Mouse (Mus musculus) heart, adult 2 months (tissue): ENCODE measurements around the gene 1700013G24Rik. TPM values are rescaled to one million over a fixed set of nuclear protein-coding genes. Genes with fewer than 3 reads are reported as not detected.

Experiments
- DNase-seq, 2 experiments: peaks; one replicate each; pipeline ENCODE4 v3.0.0; 2021
- H3K27ac ChIP-seq: fragments of 200-600 bp; 2 replicates; pipeline ENCODE4 v1.8.1; 2022
- H3K27me3 ChIP-seq: fragments of 200-500 bp; 2 replicates; pipeline ENCODE4 v1.6.1; 2012; ENCODE audit warnings: mild to moderate bottlenecking, low read length, inconsistent platforms, mixed read lengths; ENCODE audit not compliant: control insufficient read depth, insufficient read depth
- H3K36me3 ChIP-seq: fragments of 200-500 bp; 2 replicates; pipeline ENCODE4 v1.6.1; 2012; ENCODE audit warnings: low read length, inconsistent platforms; ENCODE audit not compliant: control insufficient read depth, insufficient read depth
- H3K4me1 ChIP-seq: fragments of 200-500 bp; 2 replicates; pipeline ENCODE4 v1.6.1; 2011; ENCODE audit warnings: low read length; ENCODE audit not compliant: control insufficient read depth, insufficient read depth
- H3K4me3 ChIP-seq: fragments of 200-600 bp; 2 replicates; pipeline ENCODE4 v1.8.1; 2022
- H3K79me2 ChIP-seq: fragments of 200-500 bp; replicated peaks from 2 replicates; pipeline ENCODE4 v1.6.1; 2012; ENCODE audit warnings: mild to moderate bottlenecking, inconsistent platforms, low read length, moderate library complexity, mixed read lengths; ENCODE audit not compliant: control insufficient read depth, insufficient read depth
- H3K9ac ChIP-seq: fragments of 200-500 bp; 2 replicates; pipeline ENCODE4 v1.6.1; 2012; ENCODE audit warnings: low read depth, mild to moderate bottlenecking, control low read depth, inconsistent platforms, low read length, mixed read lengths
- CTCF ChIP-seq: fragments of 200-600 bp; IDR thresholded peaks from 2 replicates; pipeline ENCODE4 v1.8.1; 2022; ENCODE audit warnings: antibody characterized with exemption, mild to moderate bottlenecking, moderate library complexity
- EP300 ChIP-seq: fragments of 200-500 bp; IDR thresholded peaks from 2 replicates; pipeline ENCODE4 v1.6.1; 2011; ENCODE audit warnings: low read depth, low read length, control low read depth; ENCODE audit not compliant: insufficient read depth
- POLR2A ChIP-seq: fragments of 200-500 bp; IDR thresholded peaks from 2 replicates; pipeline ENCODE4 v1.6.1; 2011; ENCODE audit warnings: mild to moderate bottlenecking, low read depth, low read length, control low read depth; ENCODE audit not compliant: insufficient read depth
- WGBS: fragments of 180-500 bp; shearing (Covaris S2); methylation state at CpG from one replicate; pipeline ENCODE4 v1.1.7; 2018; 5-methylcytosine and 5-hydroxymethylcytosine counted together
- intact Hi-C: fragments of 180-260 bp; cut with DNase I; formaldehyde crosslinking; loops from one replicate; pipeline ENCODE4 v1.15.1; 2025
- polyA plus RNA-seq: library from polyadenylated mRNA; depleted of rRNA; stranded (reverse); fragments of >200 nt; gene quantifications from 2 replicates; pipeline ENCODE4 v1.2.3, GENCODE M21; 2012
- total RNA-seq, 2 experiments: library from RNA; stranded (reverse); gene quantifications; 2 replicates each; pipeline ENCODE4 v1.2.3; 2021

1700013G24Rik gene
- total and polyA plus RNA-seq, 3 experiments, result 0.57 TPM; not detected in 2

DNA sequence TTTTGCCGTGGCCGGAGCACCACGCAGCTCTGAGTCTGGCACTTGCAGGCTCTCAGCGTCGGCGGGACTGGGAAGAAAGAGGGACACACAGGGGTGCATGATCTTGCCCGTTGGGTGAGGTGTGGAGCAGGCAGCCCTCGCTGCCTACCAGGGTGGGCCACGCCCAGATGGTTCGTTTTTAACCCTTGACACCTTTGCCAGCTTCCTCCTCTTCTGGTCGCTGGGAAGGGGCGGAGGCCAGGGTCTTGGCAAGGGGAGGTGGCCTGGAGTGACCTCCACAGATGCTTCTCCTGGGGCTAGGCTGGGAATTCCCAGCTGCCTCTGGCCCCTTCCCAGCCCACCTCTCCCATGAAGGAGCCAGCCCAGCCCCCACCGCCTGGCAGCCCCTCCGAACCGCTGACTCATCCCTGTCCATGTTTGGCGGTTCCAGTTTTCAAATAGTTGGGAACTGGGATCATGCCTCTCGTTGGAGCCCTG lies 23.7 kb downstream of the 1700013G24Rik start:
- H3K36me3 ChIP-seq, result peaks cover 18% of the 10 kb centered on the region
- H3K4me1 ChIP-seq, result peaks cover 67% of the 10 kb centered on the region
- 3% methylated on average over 17 of the region's 17 CpGs for WGBS
- H3K79me2 ChIP-seq, result peaks cover 12% of the 10 kb centered on the region
- intact Hi-C loops, result no loop called here
- peak overlapping the region; percentile 36 for H3K4me3 ChIP-seq
- no peak for TF ChIP-seq CTCF
- 0 out of 2 replicates have a peak, but pooled peaks have one; percentile 12 for TF ChIP-seq EP300
- DNase-seq, result peak; percentile 85 to 86
- no peaks in the 10 kb centered on the region for H3K27me3 ChIP-seq
- H3K9ac ChIP-seq, result peak overlapping the region; percentile 39
- peak overlapping the region; percentile 89 for H3K27ac ChIP-seq

DNA sequence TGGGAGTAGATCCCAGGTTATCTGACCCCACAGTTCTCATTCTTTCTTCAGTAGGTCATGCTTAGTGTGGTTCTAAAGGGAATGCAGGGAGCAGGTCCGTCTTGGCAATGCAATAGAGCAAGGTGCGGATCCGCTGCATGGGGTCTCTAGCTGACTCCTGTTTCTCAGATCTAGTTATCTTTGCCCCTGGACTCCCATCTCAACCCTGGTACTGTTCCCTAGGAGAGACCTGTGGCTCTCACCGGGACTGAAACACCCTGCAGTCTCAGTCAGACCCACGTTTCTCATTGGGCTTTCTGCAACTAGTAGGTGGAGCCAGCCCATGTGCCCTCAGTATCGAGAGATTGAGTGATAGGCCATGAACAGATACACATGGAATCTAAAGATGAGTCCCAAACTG lies 24.5 kb downstream of the 1700013G24Rik start:
- no peak for TF ChIP-seq EP300
- TF ChIP-seq POLR2A, result no peak
- TF ChIP-seq CTCF, result no peak
- Histone ChIP-seq H3K4me3 (peak overlapping the region; percentile 36), H3K4me1 (peaks cover 74% of the 10 kb centered on the region), H3K27ac (peak overlapping the region; percentile 89), H3K27me3 (no peaks in the 10 kb centered on the region), H3K79me2 (peaks cover 12% of the 10 kb centered on the region), H3K36me3 (peaks cover 18% of the 10 kb centered on the region), H3K9ac (peak overlapping the region; percentile 39)
- WGBS, result 40% methylated on average over 6 of the region's 6 CpGs
- intact Hi-C loops, result loop anchor here (1.0 kb wide), 2 partner anchors 11 to 21 kb away; no protein-coding TSS in a partner anchor
- DNase-seq, result no peak

DNA sequence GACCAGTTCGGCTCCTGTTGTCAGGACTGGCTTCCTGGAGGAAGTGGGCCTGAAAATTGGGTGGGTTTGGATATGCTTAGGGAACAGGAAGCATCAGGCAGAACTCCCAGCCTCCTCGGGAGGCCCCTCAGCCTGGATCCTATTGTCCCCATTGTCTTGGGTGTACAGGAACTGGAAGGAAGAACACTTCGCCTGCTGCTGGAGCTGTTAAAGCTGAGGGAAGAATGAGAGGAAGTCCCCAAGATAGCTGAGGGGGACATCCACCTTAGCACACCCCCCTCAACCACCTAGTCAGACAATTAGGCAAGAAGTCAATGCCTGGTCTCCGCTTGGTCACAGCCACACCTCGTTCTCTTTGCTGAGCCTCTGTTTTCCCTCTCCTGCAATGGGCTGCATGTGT lies 25.2 kb downstream of the 1700013G24Rik start:
- Histone ChIP-seq H3K4me3 (peak overlapping the region; percentile 36), H3K27ac (peak overlapping the region; percentile 95), H3K27me3 (no peaks in the 10 kb centered on the region), H3K4me1 (peaks cover 68% of the 10 kb centered on the region), H3K79me2 (peaks cover 9% of the 10 kb centered on the region), H3K9ac (peak overlapping the region; percentile 47; the same call in 1 of the 2 replicates), H3K36me3 (peaks cover 18% of the 10 kb centered on the region)
- TF ChIP-seq POLR2A (peak; percentile 65; the same call in 1 of the 2 replicates), CTCF (no peak), EP300 (peak; percentile 97)
- intact Hi-C loops, result loop anchor here (1.0 kb wide), 2 partner anchors 10 to 20 kb away; no protein-coding TSS in a partner anchor
- WGBS, result 39% methylated on average over 5 of the region's 5 CpGs
- peak; percentile 56 to 76 for DNase-seq

DNA sequence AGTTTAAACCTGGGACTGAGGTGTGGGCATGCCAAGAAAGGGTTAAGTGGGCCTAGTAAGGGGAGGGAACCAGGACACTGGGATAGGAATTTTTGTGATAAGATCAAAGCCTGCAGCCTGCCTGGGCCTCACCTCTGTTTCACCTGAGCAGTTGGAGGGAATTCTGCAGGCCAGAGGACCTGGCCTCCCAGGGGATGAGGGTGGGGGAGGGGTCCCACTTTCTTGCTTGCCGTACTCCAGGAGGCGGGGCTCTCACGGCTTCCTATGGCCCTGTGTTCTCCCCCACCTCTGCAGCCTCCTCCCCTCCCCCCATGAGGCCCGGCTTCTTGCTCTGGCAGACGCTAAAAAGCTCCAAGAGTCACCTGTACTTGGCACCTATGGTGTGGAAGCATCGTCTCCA lies 26.7 kb downstream of the 1700013G24Rik start:
- intact Hi-C loops, result no loop called here

DNA sequence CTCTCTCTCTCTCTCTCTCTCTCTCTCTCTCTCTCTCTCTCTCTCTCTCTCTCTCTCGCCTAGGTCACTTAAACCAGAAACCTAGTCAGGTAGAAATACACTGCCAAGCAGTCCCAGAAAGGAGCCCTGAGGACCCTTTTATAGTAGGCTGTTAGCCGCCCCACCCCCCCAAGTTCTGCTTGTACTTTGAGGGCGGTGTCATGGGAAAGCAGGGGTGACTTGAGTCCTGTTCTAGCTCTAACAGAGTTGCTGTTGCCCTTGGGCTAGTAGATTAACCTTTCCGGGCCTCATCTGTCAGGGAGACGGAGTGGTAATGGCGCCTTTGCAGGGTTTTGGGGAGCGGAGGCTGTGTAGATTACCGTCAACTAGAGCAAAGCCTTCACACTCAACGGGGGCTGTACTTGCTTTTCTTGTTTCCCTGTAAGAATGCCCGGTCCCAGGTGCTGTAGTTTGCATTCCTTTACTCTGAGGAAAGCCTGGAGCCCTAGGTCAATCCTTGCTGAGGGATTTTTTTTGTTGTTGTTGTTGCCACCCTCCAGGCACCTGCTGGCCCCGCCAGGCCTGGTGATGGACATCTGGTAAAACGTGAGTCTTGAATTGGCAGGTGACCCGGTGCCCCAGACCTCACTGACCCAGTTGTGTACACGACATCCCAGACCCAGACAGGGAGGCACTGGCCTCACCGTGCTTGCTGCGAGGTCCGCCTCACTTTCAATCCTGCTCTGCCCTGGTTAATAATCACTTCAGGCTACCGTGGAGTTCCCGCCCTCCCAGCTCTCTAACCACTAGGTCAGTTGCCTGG lies 27.3 kb downstream of the 1700013G24Rik start:
- TF ChIP-seq EP300 (no peak), POLR2A (no peak)
- peak; percentile 20 to 26 for DNase-seq
- peak overlapping the region; percentile 8; the same call in 1 of the 2 replicates for H3K9ac ChIP-seq
- WGBS, result 32% methylated on average over 19 of the region's 19 CpGs
- H3K27me3 ChIP-seq, result no peaks in the 10 kb centered on the region
- H3K4me1 ChIP-seq, result peaks cover 70% of the 10 kb centered on the region
- peaks cover 7% of the 10 kb centered on the region for H3K79me2 ChIP-seq
- no peak overlapping the region; the same call in 1 of the 2 replicates for H3K4me3 ChIP-seq
- peaks cover 21% of the 10 kb centered on the region for H3K36me3 ChIP-seq
- intact Hi-C loops, result no loop called here
- H3K27ac ChIP-seq, result peak overlapping the region; percentile 95

More for the DNA sequence above, 26.7 kb downstream of the 1700013G24Rik start:
- no peak overlapping the region for H3K4me3 ChIP-seq
- WGBS, result 23% methylated on average over 6 of the region's 6 CpGs
- 0 out of 2 replicates have a peak overlapping the region, but pooled peaks have one; percentile 16 for H3K9ac ChIP-seq
- peak; percentile 30 to 41 for DNase-seq
- peak overlapping the region; percentile 95 for H3K27ac ChIP-seq
- H3K36me3 ChIP-seq, result peaks cover 20% of the 10 kb centered on the region
- H3K4me1 ChIP-seq, result peaks cover 69% of the 10 kb centered on the region
- H3K79me2 ChIP-seq, result peaks cover 7% of the 10 kb centered on the region
- TF ChIP-seq POLR2A, result no peak
- TF ChIP-seq CTCF, result no peak
- no peak for TF ChIP-seq EP300
- H3K27me3 ChIP-seq, result no peaks in the 10 kb centered on the region

DNA sequence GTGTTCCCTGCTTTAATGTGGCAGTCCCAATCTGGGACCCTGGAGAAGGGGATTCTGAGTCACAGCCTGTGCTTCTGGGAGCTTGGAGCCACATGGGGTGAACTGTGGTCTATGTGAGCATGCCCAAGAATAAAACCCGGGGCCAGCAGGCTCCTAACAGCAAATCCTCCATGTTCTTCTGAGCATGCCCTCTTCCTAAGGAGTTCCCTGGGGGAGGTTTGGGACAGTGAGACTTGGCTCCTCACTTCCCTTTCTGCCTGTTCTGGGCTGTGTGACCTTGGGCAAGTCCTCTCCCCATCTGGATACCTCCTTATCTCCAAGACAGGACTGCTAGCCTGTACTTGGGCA lies 27.9 kb downstream of the 1700013G24Rik start:
- Histone ChIP-seq H3K4me1 (peaks cover 70% of the 10 kb centered on the region), H3K36me3 (peaks cover 27% of the 10 kb centered on the region), H3K27me3 (no peaks in the 10 kb centered on the region), H3K4me3 (no peak overlapping the region; the same call in 1 of the 2 replicates), H3K27ac (peak overlapping the region; percentile 95), H3K79me2 (peaks cover 7% of the 10 kb centered on the region), H3K9ac (peak overlapping the region; percentile 8; the same call in 1 of the 2 replicates)
- WGBS, result 9% methylated on average over 1 of the region's 1 CpGs
- TF ChIP-seq POLR2A (no peak), CTCF (no peak), EP300 (no peak)
- peak in 1 of 2 experiments; percentile 50 for DNase-seq
- intact Hi-C loops, result no loop called here
